Mouse (Mus musculus): ENCODE measurements around the gene Nfkb2. TPM values are rescaled to one million over a fixed set of nuclear protein-coding genes. Genes with fewer than 3 reads are reported as not detected.
A peak's percentile ranks its signal among the peaks of the same experiment; 100 is the strongest.

The Nfkb2 gene
- polyA plus RNA-seq, 1 experiment from 2014 or later, result 2.1 TPM

DNA sequence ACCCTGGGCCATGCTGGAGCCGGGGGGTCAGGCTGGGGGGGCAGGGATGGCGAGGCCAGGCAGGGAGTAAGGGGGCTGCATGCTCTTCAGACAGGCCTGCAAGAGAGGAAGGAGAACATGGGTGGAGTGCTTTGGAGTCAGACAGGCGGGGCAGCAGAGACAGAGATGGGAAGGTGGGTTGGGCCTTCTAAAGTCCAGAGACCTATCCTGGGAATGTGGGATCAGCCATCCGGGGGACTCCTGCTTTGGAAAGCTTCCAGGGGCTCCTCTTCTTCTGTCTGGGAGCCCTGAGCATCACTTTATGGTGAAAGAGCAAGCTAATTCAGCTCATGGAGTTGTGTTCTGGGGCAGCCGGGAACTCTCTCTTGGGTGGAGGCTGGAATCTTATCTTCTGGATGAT lies 20.8 kb downstream of the Nfkb2 start:
- H3K9ac ChIP-seq (replicated peaks; ENCODE audit: low read length), result peak overlapping the region; percentile 7; the same call in 1 of the 2 replicates
- ATAC-seq (ENCODE audit: low FRiP score, low TSS enrichment), result no peak

GRCm38 (mm10) chr19:46326019-46326755 lies 22.1 kb downstream of the Nfkb2 start:
- H3K9ac ChIP-seq (replicated peaks; ENCODE audit: low read length), result peak overlapping the region; percentile 38
- no peaks in the 10 kb centered on the region for H3K27me3 ChIP-seq (ENCODE audit: control insufficient read depth, insufficient read depth, low read length)
- ATAC-seq (ENCODE audit: low FRiP score, low TSS enrichment) (no peak), DNase-seq (peak; percentile 72)
- H3K4me3 ChIP-seq (replicated peaks; ENCODE audit: low read depth, low read length), result peak overlapping the region; percentile 67
- WGBS, result 3% methylated on average over 29 of the region's 29 CpGs
- peaks cover 46% of the 10 kb centered on the region for H3K4me1 ChIP-seq (ENCODE audit: control insufficient read depth, insufficient read depth, low read length)
- peak overlapping the region; percentile 97 for H3K27ac ChIP-seq (replicated peaks; ENCODE audit: low read depth, low read length)
- peak overlapping the region; percentile 99 for H3K4me2 ChIP-seq (ENCODE audit: low read length)
- no peaks in the 10 kb centered on the region for H3K9me3 ChIP-seq (ENCODE audit: control insufficient read depth, low read length)
- H3K36me3 ChIP-seq (ENCODE audit: control insufficient read depth, insufficient read depth, low read length), result peaks cover 16% of the 10 kb centered on the region

More for the DNA sequence above, 20.8 kb downstream of the Nfkb2 start:
- WGBS, result 77% methylated on average over 5 of the region's 5 CpGs
- H3K27ac ChIP-seq (replicated peaks; ENCODE audit: low read depth, low read length), result no peak overlapping the region
- H3K27me3 ChIP-seq (ENCODE audit: control insufficient read depth, insufficient read depth, low read length), result 0 out of 2 replicates have a peak, but pooled peaks cover 2% of the 10 kb centered on the region
- H3K4me2 ChIP-seq (ENCODE audit: low read length), result peak overlapping the region; percentile 99
- peaks cover 51% of the 10 kb centered on the region for H3K4me1 ChIP-seq (ENCODE audit: control insufficient read depth, insufficient read depth, low read length)
- H3K9me3 ChIP-seq (ENCODE audit: control insufficient read depth, low read length), result no peaks in the 10 kb centered on the region
- peak overlapping the region; percentile 67 for H3K4me3 ChIP-seq (replicated peaks; ENCODE audit: low read depth, low read length)
- DNase-seq, result no peak
- peaks cover 5% of the 10 kb centered on the region; the same call in 1 of the 2 replicates for H3K36me3 ChIP-seq (ENCODE audit: control insufficient read depth, insufficient read depth, low read length)

- peak within 1 kb of the TSS; percentile 61 for H3K9ac ChIP-seq (replicated peaks; ENCODE audit: low read length)
- peak within 1 kb of the TSS; percentile 97 for H3K27ac ChIP-seq (replicated peaks; ENCODE audit: low read depth, low read length)
- no peaks in the 10 kb centered on the region for H3K9me3 ChIP-seq (ENCODE audit: control insufficient read depth, low read length)
- peaks cover 40% of the 10 kb centered on the region for H3K4me1 ChIP-seq (ENCODE audit: control insufficient read depth, insufficient read depth, low read length)
- no peaks in the 10 kb centered on the region for H3K27me3 ChIP-seq (ENCODE audit: control insufficient read depth, insufficient read depth, low read length)
- DNase-seq, result peak; percentile 90
- peak within 1 kb of the TSS; percentile 99 for H3K4me2 ChIP-seq (ENCODE audit: low read length)
- no peak for ATAC-seq (ENCODE audit: low FRiP score, low TSS enrichment)
- peak within 1 kb of the TSS; percentile 67 for H3K4me3 ChIP-seq (replicated peaks; ENCODE audit: low read depth, low read length)
- WGBS, result 1% methylated on average over 35 of the region's 35 CpGs
- peaks cover 23% of the 10 kb centered on the region for H3K36me3 ChIP-seq (ENCODE audit: control insufficient read depth, insufficient read depth, low read length)
Observed at GRCm38 (mm10) chr19:46326756-46327305, 22.7 kb downstream of the Nfkb2 start, which contains the start of gene Psd. TSS of gene Psd (minus strand) at chr19:46327156.

DNA sequence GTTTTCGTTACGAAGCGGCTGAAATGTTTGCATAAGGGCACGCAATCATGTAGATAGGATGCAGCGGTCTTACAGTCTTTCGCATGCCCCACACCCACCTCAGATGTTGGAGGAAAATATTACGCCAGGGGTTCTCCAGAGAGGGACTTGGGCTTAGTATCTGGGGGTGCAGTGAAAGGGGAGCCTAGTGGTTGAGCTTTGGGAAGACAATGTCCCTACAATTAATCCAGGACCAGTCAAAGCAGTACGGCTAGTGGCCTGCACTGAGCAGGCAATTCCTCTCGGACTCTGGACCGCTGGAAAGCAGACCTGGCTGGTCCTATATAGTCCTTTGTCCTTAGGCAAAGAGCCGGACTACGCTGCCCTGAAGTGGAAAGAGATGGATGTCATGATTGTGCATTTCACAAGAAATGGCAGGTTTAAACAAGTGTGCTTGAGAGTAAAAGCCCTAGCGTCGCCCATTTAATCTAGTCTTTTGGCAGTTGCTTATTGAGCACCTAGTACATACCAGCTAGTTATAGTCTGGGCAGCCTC lies 23.5 kb downstream of the Nfkb2 start:
- no peak for ATAC-seq (ENCODE audit: low FRiP score, low TSS enrichment)
- Histone ChIP-seq H3K27ac (replicated peaks; ENCODE audit: low read depth, low read length) (peak overlapping the region; percentile 97), H3K4me1 (ENCODE audit: control insufficient read depth, insufficient read depth, low read length) (peaks cover 32% of the 10 kb centered on the region), H3K27me3 (ENCODE audit: control insufficient read depth, insufficient read depth, low read length) (no peaks in the 10 kb centered on the region), H3K9me3 (ENCODE audit: control insufficient read depth, low read length) (no peaks in the 10 kb centered on the region), H3K36me3 (ENCODE audit: control insufficient read depth, insufficient read depth, low read length) (peaks cover 31% of the 10 kb centered on the region), H3K9ac (replicated peaks; ENCODE audit: low read length) (peak overlapping the region; percentile 61), H3K4me3 (replicated peaks; ENCODE audit: low read depth, low read length) (peak overlapping the region; percentile 67), H3K4me2 (ENCODE audit: low read length) (peak overlapping the region; percentile 99)
- no peak for DNase-seq
- WGBS, result 29% methylated on average over 14 of the region's 14 CpGs

DNA sequence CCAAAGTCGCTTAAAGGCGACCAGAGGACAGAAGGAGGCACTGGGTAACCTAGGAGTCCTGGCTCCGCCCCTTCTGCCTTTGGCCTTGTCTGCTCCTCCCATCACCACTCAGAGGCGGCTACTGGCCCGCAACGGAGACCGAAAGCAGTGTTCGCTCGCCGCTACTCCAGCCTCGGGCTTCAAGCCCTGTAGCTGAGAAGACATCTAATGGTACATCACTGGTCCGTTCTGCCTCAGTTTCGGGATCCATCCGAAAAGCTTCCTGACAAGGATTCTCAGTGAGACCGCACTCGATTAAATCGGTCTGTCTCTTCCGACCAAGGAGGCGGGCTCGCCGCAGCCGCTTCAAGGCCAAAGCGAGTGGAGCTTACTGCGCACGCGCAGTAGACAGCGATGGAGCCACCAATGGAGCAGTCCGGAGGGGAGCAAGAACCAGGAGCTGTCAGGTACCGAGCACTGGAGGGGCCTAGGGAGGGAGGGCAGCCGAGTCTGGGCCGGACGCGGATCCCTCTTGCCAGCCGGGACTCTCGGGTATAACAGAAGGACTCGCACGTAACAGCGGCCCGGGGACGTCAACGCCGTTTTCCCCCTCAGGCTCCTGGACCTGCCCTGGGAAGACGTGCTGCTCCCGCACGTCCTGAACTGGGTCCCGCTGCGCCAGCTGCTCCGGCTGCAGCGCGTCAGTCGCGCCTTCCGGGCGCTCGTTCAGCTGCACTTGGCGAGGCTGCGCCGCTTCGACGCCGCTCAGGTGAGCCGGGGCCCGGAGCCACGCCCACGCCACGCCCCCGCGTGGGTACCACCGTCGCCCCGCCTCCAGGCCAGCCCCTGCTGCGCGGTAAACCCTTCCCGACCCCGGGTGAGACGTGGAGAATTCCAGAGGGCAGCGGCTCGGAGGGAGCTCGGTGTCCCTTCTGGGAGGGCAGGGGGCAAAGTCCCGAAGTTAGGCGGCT lies 24.2 kb downstream of the Nfkb2 start, which contains the start of gene Fbxl15:
Fbxl15 (plus strand) TSS at position 104 of the 950 bp plus-strand sequence.
- Histone ChIP-seq H3K4me1 (ENCODE audit: control insufficient read depth, insufficient read depth, low read length) (peaks cover 28% of the 10 kb centered on the region), H3K36me3 (ENCODE audit: control insufficient read depth, insufficient read depth, low read length) (peaks cover 28% of the 10 kb centered on the region), H3K9me3 (ENCODE audit: control insufficient read depth, low read length) (no peaks in the 10 kb centered on the region), H3K4me3 (replicated peaks; ENCODE audit: low read depth, low read length) (peak within 1 kb of the TSS; percentile 67), H3K27me3 (ENCODE audit: control insufficient read depth, insufficient read depth, low read length) (no peaks in the 10 kb centered on the region), H3K27ac (replicated peaks; ENCODE audit: low read depth, low read length) (peak within 1 kb of the TSS; percentile 97), H3K4me2 (ENCODE audit: low read length) (peak within 1 kb of the TSS; percentile 99), H3K9ac (replicated peaks; ENCODE audit: low read length) (peak within 1 kb of the TSS; percentile 61)
- peak; percentile 86 for ATAC-seq (ENCODE audit: low FRiP score, low TSS enrichment)
- peak; percentile 98 for DNase-seq
- under 1% methylated on average over 81 of the region's 81 CpGs for WGBS

DNA sequence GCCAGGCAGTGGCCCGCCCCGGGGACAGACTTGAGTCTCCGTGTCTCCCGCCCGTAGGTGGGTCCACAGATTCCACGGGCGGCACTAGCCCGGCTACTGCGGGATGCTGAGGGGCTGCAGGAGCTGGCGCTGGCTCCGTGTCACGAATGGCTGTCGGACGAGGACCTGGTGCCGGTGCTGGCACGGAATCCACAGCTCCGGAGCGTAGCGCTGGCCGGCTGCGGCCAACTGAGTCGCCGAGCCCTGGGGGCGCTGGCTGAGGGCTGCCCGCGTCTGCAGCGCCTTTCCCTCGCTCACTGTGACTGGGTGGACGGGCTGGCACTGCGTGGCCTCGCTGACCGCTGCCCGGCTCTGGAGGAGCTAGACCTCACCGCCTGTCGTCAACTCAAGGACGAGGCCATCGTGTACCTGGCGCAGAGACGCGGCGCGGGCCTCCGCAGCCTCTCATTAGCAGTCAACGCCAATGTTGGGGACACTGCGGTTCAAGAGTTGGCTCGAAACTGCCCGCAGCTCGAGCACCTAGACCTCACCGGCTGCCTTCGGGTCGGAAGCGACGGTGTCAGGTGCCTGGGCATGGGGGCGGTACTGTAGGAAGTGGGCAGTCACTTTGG lies 25.0 kb downstream of the Nfkb2 start:
- Histone ChIP-seq H3K36me3 (ENCODE audit: control insufficient read depth, insufficient read depth, low read length) (peaks cover 28% of the 10 kb centered on the region), H3K27ac (replicated peaks; ENCODE audit: low read depth, low read length) (peak overlapping the region; percentile 97), H3K4me3 (replicated peaks; ENCODE audit: low read depth, low read length) (peak overlapping the region; percentile 67), H3K4me2 (ENCODE audit: low read length) (peak overlapping the region; percentile 99), H3K9ac (replicated peaks; ENCODE audit: low read length) (peak overlapping the region; percentile 61), H3K4me1 (ENCODE audit: control insufficient read depth, insufficient read depth, low read length) (peaks cover 25% of the 10 kb centered on the region), H3K27me3 (ENCODE audit: control insufficient read depth, insufficient read depth, low read length) (no peaks in the 10 kb centered on the region), H3K9me3 (ENCODE audit: control insufficient read depth, low read length) (no peaks in the 10 kb centered on the region)
- DNase-seq, result no peak
- 2% methylated on average over 54 of the region's 54 CpGs for WGBS
- ATAC-seq (ENCODE audit: low FRiP score, low TSS enrichment), result no peak; the same call in 1 of the 2 replicates

GRCm38 (mm10) chr19:46329951-46330350 lies 25.8 kb downstream of the Nfkb2 start:
- H3K9ac ChIP-seq (replicated peaks; ENCODE audit: low read length), result no peak overlapping the region
- ATAC-seq (ENCODE audit: low FRiP score, low TSS enrichment) (no peak), DNase-seq (peak; percentile 86)
- peaks cover 28% of the 10 kb centered on the region for H3K36me3 ChIP-seq (ENCODE audit: control insufficient read depth, insufficient read depth, low read length)
- H3K27me3 ChIP-seq (ENCODE audit: control insufficient read depth, insufficient read depth, low read length), result no peaks in the 10 kb centered on the region
- no peaks in the 10 kb centered on the region for H3K9me3 ChIP-seq (ENCODE audit: control insufficient read depth, low read length)
- 5% methylated on average over 16 of the region's 16 CpGs for WGBS
- peak overlapping the region; percentile 99 for H3K4me2 ChIP-seq (ENCODE audit: low read length)
- H3K27ac ChIP-seq (replicated peaks; ENCODE audit: low read depth, low read length), result no peak overlapping the region
- H3K4me1 ChIP-seq (ENCODE audit: control insufficient read depth, insufficient read depth, low read length), result peaks cover 22% of the 10 kb centered on the region
- H3K4me3 ChIP-seq (replicated peaks; ENCODE audit: low read depth, low read length), result peak overlapping the region; percentile 67; the same call in 1 of the 2 replicates

DNA sequence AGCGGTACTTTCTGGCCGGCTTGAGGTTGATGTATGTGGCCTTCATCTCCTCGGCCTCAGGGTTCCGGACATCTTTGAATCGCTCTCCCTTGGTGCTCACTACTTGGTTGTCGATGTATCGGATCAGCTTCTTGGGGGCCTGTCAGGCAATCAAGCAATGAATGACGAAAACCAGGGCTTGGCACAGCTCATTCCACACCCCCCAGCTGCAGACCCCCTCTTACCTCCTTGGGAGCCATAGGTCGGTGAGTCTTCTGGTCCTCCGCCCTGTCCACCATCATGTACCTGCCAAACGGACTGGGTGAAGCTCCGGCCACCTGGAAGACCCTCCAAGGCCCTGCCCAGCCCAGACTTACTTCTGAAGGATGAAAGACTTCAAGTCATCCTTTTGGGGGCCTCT lies 26.6 kb downstream of the Nfkb2 start:
- H3K36me3 ChIP-seq (ENCODE audit: control insufficient read depth, insufficient read depth, low read length), result peaks cover 28% of the 10 kb centered on the region
- no peak overlapping the region; the same call in 1 of the 2 replicates for H3K4me2 ChIP-seq (ENCODE audit: low read length)
- no peak overlapping the region for H3K4me3 ChIP-seq (replicated peaks; ENCODE audit: low read depth, low read length)
- DNase-seq (no peak), ATAC-seq (ENCODE audit: low FRiP score, low TSS enrichment) (no peak)
- H3K9ac ChIP-seq (replicated peaks; ENCODE audit: low read length), result no peak overlapping the region
- 93% methylated on average over 12 of the region's 12 CpGs for WGBS
- peaks cover 18% of the 10 kb centered on the region for H3K4me1 ChIP-seq (ENCODE audit: control insufficient read depth, insufficient read depth, low read length)
- no peaks in the 10 kb centered on the region for H3K27me3 ChIP-seq (ENCODE audit: control insufficient read depth, insufficient read depth, low read length)
- no peak overlapping the region for H3K27ac ChIP-seq (replicated peaks; ENCODE audit: low read depth, low read length)
- H3K9me3 ChIP-seq (ENCODE audit: control insufficient read depth, low read length), result no peaks in the 10 kb centered on the region
